Mouse (Mus musculus) heart, postnatal 10 days (tissue): ENCODE measurements at regions not wholly inside any gene's neighbourhood (a gene's known extent, or its start where the extent isn't known, plus 50 kb on each side); places are given as distances from the start of the nearest gene placed in this dataset.

Experiments used
- DNase-seq, 2 experiments: peaks; one replicate each; pipeline ENCODE4 v3.0.0; 2021
- intact Hi-C: fragments of 180-260 bp; cut with DNase I; formaldehyde crosslinking; loops from one replicate; pipeline ENCODE4 v1.15.1; 2025

- intact Hi-C loops: loop anchor here (2.0 to 5.0 kb wide), 2 partner anchors 1188 to 1211 kb away; no protein-coding TSS in a partner anchor
- no peak for DNase-seq
Observed at GRCm38 (mm10) chr2:161470844-161471243, 362.0 kb upstream of the Chd6 start.

GRCm38 (mm10) chr2:161470025-161470424, 361.1 kb upstream of the Chd6 start:
- intact Hi-C loops: loop anchor here (2.0 to 5.0 kb wide), 2 partner anchors 1189 to 1212 kb away; no protein-coding TSS in a partner anchor
- DNase-seq: peak; percentile 24 to 45

- no peak for DNase-seq
- intact Hi-C loops: no loop called here
Observed at GRCm38 (mm10) chr2:161467035-161467434, 358.2 kb upstream of the Chd6 start.

- DNase-seq: no peak
- intact Hi-C loops: no loop called here
Observed at GRCm38 (mm10) chr2:161460600-161460999, 351.7 kb upstream of the Chd6 start.

GRCm38 (mm10) chr2:161454466-161454865, 345.6 kb upstream of the Chd6 start:
- no peak for DNase-seq
- intact Hi-C loops: no loop called here

GRCm38 (mm10) chr2:161433816-161434215, 324.9 kb upstream of the Chd6 start:
- intact Hi-C loops: no loop called here
- no peak for DNase-seq

- DNase-seq: no peak
- intact Hi-C loops: no loop called here
Observed at GRCm38 (mm10) chr2:161429294-161429693, 320.4 kb upstream of the Chd6 start.

GRCm38 (mm10) chr2:161425587-161425986, 316.7 kb upstream of the Chd6 start:
- peak; percentile 7 to 17 for DNase-seq
- intact Hi-C loops: no loop called here

- DNase-seq: no peak
- intact Hi-C loops: no loop called here
Observed at GRCm38 (mm10) chr2:161418062-161418461, 309.2 kb upstream of the Chd6 start.

- intact Hi-C loops: no loop called here
- no peak for DNase-seq
Observed at GRCm38 (mm10) chr2:161416218-161416927, 307.5 kb upstream of the Chd6 start.

- intact Hi-C loops: no loop called here
- DNase-seq: no peak
Observed at GRCm38 (mm10) chr2:161408306-161408705, 299.4 kb upstream of the Chd6 start.

GRCm38 (mm10) chr2:161405847-161406384, 297.0 kb upstream of the Chd6 start:
- DNase-seq: no peak
- intact Hi-C loops: no loop called here

- DNase-seq: no peak
- intact Hi-C loops: no loop called here
Observed at GRCm38 (mm10) chr2:161398061-161398460, 289.2 kb upstream of the Chd6 start.

- intact Hi-C loops: no loop called here
- DNase-seq: no peak
Observed at GRCm38 (mm10) chr2:161390954-161391690, 282.2 kb upstream of the Chd6 start.

- intact Hi-C loops: no loop called here
- DNase-seq: no peak
Observed at GRCm38 (mm10) chr2:161389318-161389835, 280.5 kb upstream of the Chd6 start.

- DNase-seq: no peak
- intact Hi-C loops: no loop called here
Observed at GRCm38 (mm10) chr2:161387054-161387453, 278.2 kb upstream of the Chd6 start.

GRCm38 (mm10) chr2:161382411-161382810, 273.5 kb upstream of the Chd6 start:
- intact Hi-C loops: no loop called here
- no peak for DNase-seq

GRCm38 (mm10) chr2:161378313-161378712, 269.4 kb upstream of the Chd6 start:
- intact Hi-C loops: no loop called here
- DNase-seq: no peak

GRCm38 (mm10) chr2:161362325-161362724, 253.4 kb upstream of the Chd6 start:
- intact Hi-C loops: no loop called here
- DNase-seq: peak in 1 of 2 experiments; percentile 20

- DNase-seq: no peak
- intact Hi-C loops: no loop called here
Observed at GRCm38 (mm10) chr2:161349110-161349509, 240.2 kb upstream of the Chd6 start.

GRCm38 (mm10) chr2:161344018-161344417, 235.1 kb upstream of the Chd6 start:
- DNase-seq: no peak
- intact Hi-C loops: no loop called here

GRCm38 (mm10) chr2:161342648-161343047, 233.8 kb upstream of the Chd6 start:
- intact Hi-C loops: no loop called here
- no peak for DNase-seq
